Mouse (Mus musculus): ENCODE results near the gene Mageb18.
A peak's percentile ranks its signal among the peaks of the same experiment; 100 is the strongest.
"Not testable (repeated sequence)": the region's sequence is repeated elsewhere in the genome, so short reads cannot be mapped to it uniquely, and the experiment has no call there.

Gene Mageb18

GRCm38 (mm10) chrX:92599472-92599871 is at the start of gene Mageb18:
Gene Mageb18 (minus strand): TSS chrX:92599572.
- no peak for DNase-seq (ENCODE audit: low spot score)

DNA sequence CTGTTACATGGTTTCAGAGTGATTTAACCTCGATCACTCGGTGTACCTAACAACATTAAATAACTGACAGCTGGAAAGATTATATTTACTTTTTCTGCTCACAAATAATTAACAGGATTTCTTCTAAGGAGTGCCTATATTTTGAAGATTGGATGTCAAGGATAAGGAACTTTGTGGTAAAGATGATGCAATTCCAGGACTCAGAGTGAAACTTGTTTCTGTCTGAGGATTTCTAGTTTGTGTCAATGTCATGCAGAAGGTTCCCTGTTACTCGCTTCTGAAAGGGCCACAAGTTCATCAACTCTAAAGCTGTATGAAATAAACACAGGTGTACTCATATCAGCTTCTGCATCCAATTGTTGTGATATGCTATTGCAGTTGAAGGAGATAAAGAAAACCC is 13.4 kb upstream of the Mageb18 start:
- no peak for DNase-seq (ENCODE audit: low spot score)

- no peak for DNase-seq (ENCODE audit: low spot score)
Observed at GRCm38 (mm10) chrX:92610466-92610865, 11.1 kb upstream of the Mageb18 start.

DNA sequence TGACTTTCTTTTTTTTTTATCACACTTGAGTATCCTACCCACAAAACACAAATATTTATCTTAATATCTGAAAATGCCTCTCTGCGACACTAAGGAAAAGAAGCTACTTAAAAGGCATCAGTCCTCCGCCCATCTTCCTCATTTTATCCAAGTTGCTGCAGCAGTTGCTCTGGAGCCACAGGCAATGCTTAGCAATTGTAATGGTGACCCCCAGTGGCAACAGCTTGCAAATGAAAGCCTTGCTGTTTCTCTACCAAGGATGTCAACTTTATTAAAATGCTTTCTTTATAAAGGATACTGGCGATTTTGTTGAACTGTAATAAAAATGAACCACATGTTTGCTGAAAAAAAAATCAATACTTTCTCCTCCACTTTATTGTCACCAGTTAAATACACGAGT is 2.0 kb downstream of the Mageb18 start:
- no peak for DNase-seq (ENCODE audit: low spot score)

- no peak for DNase-seq (ENCODE audit: low spot score)
Observed at GRCm38 (mm10) chrX:92527826-92528225, 71.5 kb downstream of the Mageb18 start.

- DNase-seq (ENCODE audit: low spot score): no peak
Observed at GRCm38 (mm10) chrX:92498254-92498653, 101.1 kb downstream of the Mageb18 start.

- not testable (repeated sequence) for DNase-seq (ENCODE audit: low spot score)
Observed at GRCm38 (mm10) chrX:92489649-92490048, 109.7 kb downstream of the Mageb18 start, which contains the start of gene Gm5941. Gene Gm5941 (plus strand): TSS chrX:92489949.

DNA sequence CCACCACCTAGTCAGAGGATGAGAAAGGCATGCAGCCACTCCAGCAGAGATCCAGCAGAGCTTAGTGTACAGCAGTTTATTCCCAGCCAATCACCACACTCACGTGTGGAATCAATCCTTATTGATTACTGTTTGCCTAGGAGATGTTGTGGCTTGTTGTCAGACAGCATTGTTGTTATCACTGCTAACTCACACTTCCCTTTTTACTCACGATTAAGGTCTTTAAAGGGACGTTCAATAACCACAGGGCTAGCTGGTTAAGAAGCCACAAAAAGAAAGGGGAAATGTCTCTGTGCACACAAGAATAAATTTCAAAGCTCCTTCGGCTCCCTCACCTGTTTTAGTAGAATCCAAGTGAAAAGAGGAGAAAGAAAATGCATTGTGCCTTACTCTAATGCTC is 134.6 kb downstream of the Mageb18 start:
- DNase-seq (ENCODE audit: low spot score): no peak

- no peak for DNase-seq (ENCODE audit: low spot score)
Observed at GRCm38 (mm10) chrX:92460496-92460895, 138.9 kb downstream of the Mageb18 start.

DNA sequence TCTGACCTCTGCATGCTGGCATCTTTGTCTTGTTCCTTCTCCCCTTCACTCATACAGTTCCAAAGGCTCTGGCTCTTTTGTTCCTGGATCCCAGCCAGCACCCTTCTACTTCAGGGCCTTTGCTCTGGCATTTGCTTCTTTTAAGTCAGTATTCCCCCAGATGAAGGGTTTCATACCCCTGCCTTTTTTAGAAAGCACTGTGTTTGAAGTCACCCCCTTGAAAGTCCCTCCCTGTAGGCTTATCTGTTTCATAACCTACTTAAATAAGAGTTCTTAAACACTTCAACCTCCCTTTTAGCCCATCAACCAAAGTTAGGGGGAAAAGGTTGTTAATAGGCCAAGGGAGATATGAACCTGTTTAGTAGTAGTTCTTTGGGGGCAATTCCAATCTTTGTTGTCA is 212.0 kb downstream of the Mageb18 start:
- DNase-seq (ENCODE audit: low spot score): no peak

- DNase-seq (ENCODE audit: low spot score): peak; percentile 32
Observed at GRCm38 (mm10) chrX:92342924-92343323, 256.4 kb downstream of the Mageb18 start.

GRCm38 (mm10) chrX:92340906-92341305 is 258.5 kb downstream of the Mageb18 start:
- no peak for DNase-seq (ENCODE audit: low spot score)

- no peak for DNase-seq (ENCODE audit: low spot score)
Observed at GRCm38 (mm10) chrX:92339551-92339950, 259.8 kb downstream of the Mageb18 start.

- DNase-seq (ENCODE audit: low spot score): no peak
Observed at GRCm38 (mm10) chrX:92333459-92333858, 265.9 kb downstream of the Mageb18 start.

DNA sequence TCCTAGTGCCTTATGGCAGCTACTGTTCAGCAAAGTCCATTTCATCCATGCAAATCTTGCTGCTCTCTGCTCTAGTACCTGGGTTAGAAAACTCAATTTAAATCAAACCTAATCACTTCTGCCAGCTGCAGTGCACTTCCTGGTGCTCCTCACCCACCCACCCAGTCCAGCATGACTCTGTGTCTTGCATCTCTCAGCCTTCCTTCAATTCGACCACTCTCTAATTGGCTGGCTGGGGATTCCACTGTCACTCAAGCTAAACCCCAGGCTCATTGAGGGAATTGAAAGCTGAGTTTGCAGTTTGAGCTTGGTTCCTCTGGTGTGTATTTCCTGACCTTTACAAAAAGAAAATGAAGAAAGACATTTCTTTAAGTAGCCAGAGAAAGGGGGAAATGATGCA is 275.8 kb downstream of the Mageb18 start:
- no peak for DNase-seq (ENCODE audit: low spot score)

GRCm38 (mm10) chrX:92280619-92281018 is 318.8 kb downstream of the Mageb18 start:
- DNase-seq (ENCODE audit: low spot score): no peak
